ENCODE assay signal across 9 mouse cellular contexts in genomic region chr7:139877167-139877792, GRCm38 (mm10). TPM values are rescaled to one million over a fixed set of nuclear protein-coding genes. Genes with fewer than 3 reads are reported as not detected.
A peak's percentile ranks its signal among the peaks of the same experiment; 100 is the strongest.
DNase-seq lines count a peak whose midpoint lies in the region; ATAC-seq lines count a peak whose summit lies in the region.
"Had no signal": no experiment of that assay in that cellular context is flagged by ENCODE, and none has a peak within 500 bp of the region (broad histone marks: within the 10 kb centered on the region; RNA-seq: fewer than 3 reads in every experiment).

No protein-coding gene starts in this region.

- H3K4me2 ChIP-seq in forebrain, embryonic 13.5 days: no peak overlapping the region
- H3K4me2 ChIP-seq in neural tube, embryonic 11.5 days (ENCODE audit: low read depth): no peak overlapping the region
- H3K4me2 ChIP-seq in forebrain, embryonic 16.5 days (ENCODE audit: low read length): no peak overlapping the region
- H3K4me2 ChIP-seq: limb, embryonic 15.5 days had no signal

- H3K4me1 ChIP-seq in forebrain, embryonic 13.5 days: no peaks in the 10 kb centered on the region
- no peaks in the 10 kb centered on the region for H3K4me1 ChIP-seq in forebrain, embryonic 10.5 days
- no peaks in the 10 kb centered on the region for H3K4me1 ChIP-seq in neural tube, embryonic 11.5 days (ENCODE audit: control insufficient read depth, insufficient read depth, low read length)
- H3K4me1 ChIP-seq in forebrain, embryonic 16.5 days (replicated peaks; ENCODE audit: control insufficient read depth, insufficient read depth, low read length): no peaks in the 10 kb centered on the region
- H3K4me1 ChIP-seq: limb, embryonic 15.5 days had no signal

- peak; percentile 78 for ATAC-seq in forebrain, embryonic 13.5 days
- no peak for ATAC-seq in neural tube, embryonic 11.5 days (ENCODE audit: insufficient read depth, low FRiP score, low TSS enrichment)
- ATAC-seq in forebrain, embryonic 16.5 days: peak; percentile 84
- 0 out of 2 replicates have a peak, but pooled peaks have one; percentile 41 for ATAC-seq in megakaryocyte-erythroid progenitor cell, adult 5-6 weeks (replicated peaks; ENCODE audit: low FRiP score, low TSS enrichment, poor library complexity, severe bottlenecking)
- no peak for ATAC-seq in erythroid progenitor cell, adult 5-6 weeks (replicated peaks; ENCODE audit: low FRiP score, poor library complexity, severe bottlenecking)

- H3K9me3 ChIP-seq in forebrain, embryonic 13.5 days (replicated peaks): no peaks in the 10 kb centered on the region
- no peaks in the 10 kb centered on the region for H3K9me3 ChIP-seq in forebrain, embryonic 10.5 days
- no peaks in the 10 kb centered on the region for H3K9me3 ChIP-seq in neural tube, embryonic 11.5 days (ENCODE audit: control insufficient read depth, low read length)
- no peaks in the 10 kb centered on the region for H3K9me3 ChIP-seq in forebrain, embryonic 16.5 days (ENCODE audit: control insufficient read depth, low read length)
- H3K9me3 ChIP-seq: limb, embryonic 15.5 days had no signal

- H3K27me3 ChIP-seq in forebrain, embryonic 13.5 days: no peaks in the 10 kb centered on the region
- no peaks in the 10 kb centered on the region for H3K27me3 ChIP-seq in forebrain, embryonic 10.5 days (ENCODE audit: poor library complexity, severe bottlenecking)
- H3K27me3 ChIP-seq in neural tube, embryonic 11.5 days (ENCODE audit: control insufficient read depth, insufficient read depth, low read length): no peaks in the 10 kb centered on the region
- no peaks in the 10 kb centered on the region for H3K27me3 ChIP-seq in forebrain, embryonic 16.5 days (replicated peaks; ENCODE audit: control insufficient read depth, insufficient read depth, low read length)
- H3K27me3 ChIP-seq: limb, embryonic 15.5 days had no signal

- 70% methylated on average over 10 of the region's 10 CpGs for WGBS in forebrain, embryonic 13.5 days
- WGBS in forebrain, embryonic 10.5 days: 72% methylated on average over 10 of the region's 10 CpGs
- 73% methylated on average over 10 of the region's 10 CpGs for WGBS in neural tube, embryonic 11.5 days
- WGBS in forebrain, embryonic 16.5 days: 73% methylated on average over 10 of the region's 10 CpGs

- H3K4me3 ChIP-seq in forebrain, embryonic 13.5 days: no peak overlapping the region
- no peak overlapping the region for H3K4me3 ChIP-seq in forebrain, embryonic 10.5 days
- no peak overlapping the region for H3K4me3 ChIP-seq in neural tube, embryonic 11.5 days (ENCODE audit: low read depth, low read length)
- no peak overlapping the region for H3K4me3 ChIP-seq in forebrain, embryonic 16.5 days (replicated peaks; ENCODE audit: low read length)
- H3K4me3 ChIP-seq: limb, embryonic 15.5 days had no signal

- H3K27ac ChIP-seq in forebrain, embryonic 13.5 days: no peak overlapping the region
- H3K27ac ChIP-seq in forebrain, embryonic 10.5 days: no peak overlapping the region
- H3K27ac ChIP-seq in neural tube, embryonic 11.5 days (ENCODE audit: low read depth, low read length): no peak overlapping the region
- H3K27ac ChIP-seq in forebrain, embryonic 16.5 days (ENCODE audit: low read length): no peak overlapping the region
- H3K27ac ChIP-seq: limb, embryonic 15.5 days had no signal

- no peak overlapping the region for H3K9ac ChIP-seq in forebrain, embryonic 13.5 days
- H3K9ac ChIP-seq in neural tube, embryonic 11.5 days (ENCODE audit: low read length): no peak overlapping the region
- H3K9ac ChIP-seq in forebrain, embryonic 16.5 days (replicated peaks; ENCODE audit: low read depth, low read length): no peak overlapping the region
- H3K9ac ChIP-seq: limb, embryonic 15.5 days had no signal

- H3K36me3 ChIP-seq in forebrain, embryonic 13.5 days (ENCODE audit: poor library complexity, severe bottlenecking): no peaks in the 10 kb centered on the region
- H3K36me3 ChIP-seq in forebrain, embryonic 10.5 days (replicated peaks): no peaks in the 10 kb centered on the region
- no peaks in the 10 kb centered on the region for H3K36me3 ChIP-seq in neural tube, embryonic 11.5 days (ENCODE audit: control insufficient read depth, insufficient read depth, low read length)
- no peaks in the 10 kb centered on the region for H3K36me3 ChIP-seq in forebrain, embryonic 16.5 days (ENCODE audit: control insufficient read depth, insufficient read depth)
- H3K36me3 ChIP-seq: limb, embryonic 15.5 days had no signal

- DNase-seq in forebrain, embryonic 10.5 days (ENCODE audit: extremely low spot score, low spot score): no peak
- DNase-seq in neural tube, embryonic 11.5 days (ENCODE audit: low spot score): peak; percentile 30
- DNase-seq in neural tube, embryonic 10.5 days (ENCODE audit: extremely low spot score, low spot score): no peak
- no peak for DNase-seq in urinary bladder, adult 2 months (ENCODE audit: low spot score)

RNA-seq across cellular contexts. Expression of gene Kndc1, which starts 17.2 kb away (rescaled TPM):
- polyA plus RNA-seq in forebrain, embryonic 13.5 days (2015; fragmentation: Nextera tagmentation; extraction: Ambion mirVana): 2.1 and 3.1 TPM in 2 replicates
- 0.26 and 0.33 TPM in 2 replicates for polyA plus RNA-seq in forebrain, embryonic 10.5 days (2016; fragmentation: Nextera tagmentation; extraction: Ambion mirVana)
- polyA plus RNA-seq in neural tube, embryonic 11.5 days (2014; fragmentation: Nextera tagmentation; extraction: Ambion mirVana): 1.2 TPM in 2 replicates
- 4.0 and 7.7 TPM in 2 replicates for polyA plus RNA-seq in forebrain, embryonic 16.5 days (2015; fragmentation: Nextera tagmentation; extraction: Ambion mirVana)
- total RNA-seq in megakaryocyte-erythroid progenitor cell, adult 5-6 weeks (2014; fragmentation: Nextera tagmentation): not detected in 2 replicates
- total RNA-seq in megakaryocyte-erythroid progenitor cell, adult 5-6 weeks (2017): not detected in 2 replicates
- total RNA-seq in erythroid progenitor cell, adult 5-6 weeks (2015; ENCODE audit: low replicate concordance): not detected in 2 replicates
- total RNA-seq in erythroid progenitor cell, adult 5-6 weeks (2017; ENCODE audit: low replicate concordance): not detected in 2 replicates
- 0.03 and 0.07 TPM in 2 replicates for polyA plus RNA-seq in urinary bladder, adult 2 months (2012; rRNA removed)

RNA-seq across cellular contexts. Expression of gene Adgra1, which starts 43.3 kb away (rescaled TPM):
- 12.7 and 13.7 TPM in 2 replicates for polyA plus RNA-seq in forebrain, embryonic 13.5 days (2015; fragmentation: Nextera tagmentation; extraction: Ambion mirVana)
- polyA plus RNA-seq in forebrain, embryonic 10.5 days (2016; fragmentation: Nextera tagmentation; extraction: Ambion mirVana): 1.1 and 1.8 TPM in 2 replicates
- polyA plus RNA-seq in neural tube, embryonic 11.5 days (2014; fragmentation: Nextera tagmentation; extraction: Ambion mirVana): 9.7 and 9.9 TPM in 2 replicates
- polyA plus RNA-seq in forebrain, embryonic 16.5 days (2015; fragmentation: Nextera tagmentation; extraction: Ambion mirVana): 11.6 and 17.9 TPM in 2 replicates
- not detected in 2 replicates for total RNA-seq in megakaryocyte-erythroid progenitor cell, adult 5-6 weeks (2014; fragmentation: Nextera tagmentation)
- not detected in 2 replicates for total RNA-seq in megakaryocyte-erythroid progenitor cell, adult 5-6 weeks (2017)
- not detected in 2 replicates for total RNA-seq in erythroid progenitor cell, adult 5-6 weeks (2015; ENCODE audit: low replicate concordance)
- total RNA-seq in erythroid progenitor cell, adult 5-6 weeks (2017; ENCODE audit: low replicate concordance): not detected in 2 replicates
- 2.1 and 3.5 TPM in 2 replicates for polyA plus RNA-seq in urinary bladder, adult 2 months (2012; rRNA removed)

Comparison
In these comparisons a context has a peak if more than half of its experiments do, and no peak if none do; other contexts are left out.
1. ATAC-seq: peak in forebrain, embryonic 13.5 days (single experiment), forebrain, embryonic 16.5 days (single experiment) and megakaryocyte-erythroid progenitor cell, adult 5-6 weeks (single experiment); none in neural tube, embryonic 11.5 days (single experiment) and erythroid progenitor cell, adult 5-6 weeks (single experiment).